Mouse (Mus musculus) liver, postnatal 0 days (tissue): ENCODE measurements around the gene Tpp2.

Experiments used
- CTCF ChIP-seq: sonication (generic); IDR thresholded peaks from 2 replicates; pipeline ENCODE4 v1.5.1; 2016; ENCODE audit warnings: antibody characterized with exemption, low read depth
- EP300 ChIP-seq: IDR thresholded peaks from 2 replicates; pipeline ENCODE4 v1.6.1; 2016; ENCODE audit warnings: antibody characterized with exemption, low read depth, mild to moderate bottlenecking

- TF ChIP-seq CTCF (no peak), EP300 (no peak)
These were observed 35.9 kb downstream of the Tpp2 start for GRCm38 (mm10) chr1:43969361-43969760.
